Mouse (Mus musculus) macrophage (primary cell): ENCODE results near the gene Nolc1. TPM values are rescaled to one million over a fixed set of nuclear protein-coding genes. Genes with fewer than 3 reads are reported as not detected.

Experiments
- H3K27ac ChIP-seq: fragments of 350-480 bp; formaldehyde crosslinking; 2 replicates; pipeline ENCODE4 v1.9.0; 2021
- H3K36me3 ChIP-seq: fragments of 350-480 bp; formaldehyde crosslinking; 2 replicates; pipeline ENCODE4 v1.9.0; 2021; ENCODE audit errors: inconsistent target
- H3K4me3 ChIP-seq: fragments of 350-480 bp; formaldehyde crosslinking; 2 replicates; pipeline ENCODE4 v1.9.0; 2021; ENCODE audit errors: inconsistent target
- H3K79me2 ChIP-seq: fragments of 350-480 bp; formaldehyde crosslinking; 2 replicates; pipeline ENCODE4 v1.9.0; 2021; ENCODE audit errors: inconsistent target
- WGBS: methylation state at CpG from one replicate; pipeline ENCODE4 v1.1.7; 2026; ENCODE audit warnings: inconsistent platforms; ENCODE audit not compliant: missing documents; 5-methylcytosine and 5-hydroxymethylcytosine counted together
- polyA plus RNA-seq: library from polyadenylated mRNA; stranded (reverse); fragments of 250-400 nt; gene quantifications from 3 replicates; pipeline ENCODE4 v1.2.4, GENCODE M21; 2018; ENCODE audit warnings: inconsistent platforms

Gene Nolc1
- polyA plus RNA-seq, 1 experiment from 2014 or later: 43.9 TPM

DNA sequence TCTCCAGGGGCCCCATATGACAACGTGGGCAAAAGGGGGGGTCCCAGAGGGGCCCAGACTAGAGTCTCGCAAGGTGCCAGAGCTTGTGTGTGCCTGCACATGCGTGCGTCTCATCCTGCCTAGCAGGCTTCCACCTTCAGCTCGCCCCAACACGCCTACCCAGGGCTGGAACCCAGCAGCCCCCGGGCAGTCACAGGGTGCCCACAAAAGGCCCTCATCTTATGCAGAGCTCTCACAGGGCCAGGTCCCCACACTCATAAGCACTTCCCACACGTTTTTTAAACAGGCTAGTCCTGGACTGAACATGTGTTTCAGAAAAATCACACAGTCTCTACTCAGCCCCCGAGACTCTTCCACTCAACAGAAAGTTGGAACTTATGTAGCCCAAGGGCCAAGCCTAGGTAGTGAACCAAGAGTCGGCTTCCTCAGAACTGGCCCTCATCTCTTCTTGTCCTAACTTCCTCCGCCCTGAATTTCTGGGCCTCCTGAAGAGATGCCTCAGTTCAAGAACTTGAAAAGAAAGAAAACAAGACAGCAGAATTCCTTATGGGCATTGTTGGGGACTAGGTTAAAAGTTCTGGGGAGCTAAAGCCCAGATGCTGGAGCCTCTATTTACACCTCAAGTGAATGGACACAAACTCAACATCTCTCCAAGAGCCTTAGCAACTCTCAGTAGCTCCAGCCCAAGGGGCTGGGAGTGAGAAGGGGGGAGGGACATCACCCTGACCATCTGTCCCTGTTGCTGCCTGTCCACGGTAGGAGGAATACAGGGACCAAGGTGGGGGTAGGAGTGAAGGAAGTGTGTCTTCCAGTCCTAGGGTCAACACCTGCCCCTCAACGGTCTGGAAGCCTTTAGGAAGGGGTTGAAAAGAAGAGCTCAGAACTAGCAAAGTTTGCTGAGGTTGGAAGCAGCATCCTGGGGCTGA is 37.5 kb upstream of the Nolc1 start:
- Histone ChIP-seq H3K79me2 (peaks cover 71% of the 10 kb centered on the region), H3K27ac (0 out of 2 replicates have a peak overlapping the region, but pooled peaks have one; percentile 21), H3K4me3 (peak overlapping the region; percentile 43), H3K36me3 (peaks cover 29% of the 10 kb centered on the region)
- 18% methylated on average over 12 of the region's 13 CpGs for WGBS

DNA sequence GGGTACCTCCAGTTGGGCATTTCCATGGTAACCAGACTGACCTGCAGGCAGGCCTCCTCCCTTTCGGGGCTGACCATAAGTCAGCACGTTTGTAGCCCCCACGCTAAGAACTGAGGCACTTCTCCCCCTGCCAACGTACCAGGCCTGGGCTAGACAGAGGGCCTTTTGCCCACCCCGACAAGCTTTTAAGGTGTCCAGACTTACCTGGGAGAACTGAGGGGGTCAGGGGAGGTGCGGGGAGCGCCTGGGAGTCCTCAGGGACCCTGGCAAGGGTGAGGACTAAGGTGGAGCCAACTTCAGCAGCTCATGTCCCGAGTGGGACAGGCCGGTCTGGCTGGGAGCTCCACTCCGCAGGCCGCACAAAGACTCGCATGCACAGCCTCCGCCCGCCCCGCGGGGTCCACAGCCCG is 36.8 kb upstream of the Nolc1 start:
- WGBS: 2% methylated on average over 16 of the region's 17 CpGs
- Histone ChIP-seq H3K79me2 (peaks cover 78% of the 10 kb centered on the region), H3K36me3 (peaks cover 22% of the 10 kb centered on the region; the same call in 1 of the 2 replicates), H3K27ac (0 out of 2 replicates have a peak overlapping the region, but pooled peaks have one; percentile 21), H3K4me3 (peak overlapping the region; percentile 43)

DNA sequence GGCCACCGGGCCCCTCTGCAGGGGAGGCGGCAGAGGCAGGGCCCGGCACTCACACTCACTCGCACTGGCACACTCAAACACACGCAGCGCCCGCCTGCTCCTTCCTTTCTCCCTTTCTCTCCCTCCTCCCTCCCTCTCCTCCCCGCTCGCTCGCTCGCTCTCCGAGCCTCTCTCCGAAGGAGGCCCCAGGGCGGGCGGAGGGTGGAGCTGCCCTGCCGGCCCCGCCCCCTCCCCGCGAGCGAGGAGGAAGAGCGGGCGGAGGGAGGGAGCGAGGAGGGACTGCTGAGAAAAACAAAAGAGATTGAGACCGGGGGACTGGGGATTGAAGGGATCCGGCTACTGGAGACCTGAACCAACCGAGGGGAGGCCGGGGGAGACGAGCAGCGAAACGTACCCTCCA is 36.2 kb upstream of the Nolc1 start:
- Histone ChIP-seq H3K36me3 (peaks cover 16% of the 10 kb centered on the region; the same call in 1 of the 2 replicates), H3K79me2 (peaks cover 84% of the 10 kb centered on the region), H3K4me3 (peak overlapping the region; percentile 34), H3K27ac (peak overlapping the region; percentile 77)
- 0% methylated on average over 10 of the region's 30 CpGs for WGBS

DNA sequence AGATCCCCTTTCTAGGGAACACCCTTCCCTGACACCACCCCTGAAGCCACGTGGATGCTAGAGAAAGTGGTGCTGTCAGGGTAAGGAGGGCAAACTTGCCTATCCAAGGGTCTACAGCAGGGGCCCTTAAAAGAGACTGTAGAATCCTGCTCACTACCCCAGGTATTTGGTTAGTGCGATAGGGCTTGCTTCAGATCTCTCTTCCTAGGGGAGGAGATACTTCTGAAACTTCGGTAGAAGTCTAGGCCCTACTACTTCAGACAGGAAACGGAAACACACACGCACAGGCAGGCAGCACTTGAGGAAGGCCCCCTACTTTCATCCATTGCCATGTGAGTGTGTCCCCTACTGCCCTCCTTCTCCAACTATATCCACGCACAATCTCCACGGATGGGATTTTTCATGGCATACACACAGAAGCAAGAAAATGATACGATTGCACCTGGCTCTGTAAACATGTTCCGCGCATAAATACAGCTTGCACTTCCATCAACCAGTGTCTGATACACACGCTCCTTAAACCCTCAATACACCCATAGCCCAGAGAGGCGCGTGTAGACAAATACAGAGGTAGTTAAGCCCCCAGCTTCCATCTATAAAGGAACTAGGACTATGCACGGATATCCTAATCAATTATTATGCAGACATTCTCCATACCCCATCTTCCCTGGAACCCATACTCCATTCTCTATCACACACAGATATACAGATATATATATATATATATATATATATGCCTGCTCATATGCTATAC is 35.3 kb upstream of the Nolc1 start:
- peak overlapping the region; percentile 77 for H3K27ac ChIP-seq
- peak overlapping the region; percentile 34 for H3K4me3 ChIP-seq
- peaks cover 87% of the 10 kb centered on the region for H3K79me2 ChIP-seq
- peaks cover 8% of the 10 kb centered on the region; the same call in 1 of the 2 replicates for H3K36me3 ChIP-seq
- 22% methylated on average over 14 of the region's 14 CpGs for WGBS

DNA sequence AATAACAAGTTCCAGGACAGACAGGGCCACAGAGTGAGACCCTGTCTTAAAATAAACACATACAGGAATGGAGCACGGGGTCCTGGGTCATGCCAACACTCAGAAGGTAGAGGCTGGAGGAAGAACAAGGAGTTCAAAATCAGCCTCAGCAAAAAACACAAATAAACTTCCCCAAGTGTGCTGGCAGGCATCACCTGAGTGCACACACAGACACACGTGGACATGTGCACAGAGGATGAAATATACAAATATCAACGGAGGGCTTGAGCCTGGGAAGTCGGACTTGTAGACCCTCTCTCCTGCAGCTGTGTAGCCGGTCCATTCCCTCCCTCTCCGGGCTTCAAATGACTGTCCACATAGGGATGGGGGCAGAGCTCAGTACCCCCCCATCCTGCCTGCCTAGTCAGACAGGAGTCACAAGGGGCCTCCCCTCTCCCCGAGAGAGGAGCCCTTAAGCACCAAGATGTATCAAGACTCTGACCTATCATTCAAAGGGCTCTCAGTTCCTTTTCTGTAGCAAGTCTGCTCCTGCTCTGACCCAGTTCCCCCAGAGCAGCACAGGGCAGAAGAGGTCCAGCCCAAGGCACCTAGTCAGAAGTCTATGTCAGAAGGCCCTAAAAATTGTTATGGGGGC is 34.2 kb upstream of the Nolc1 start:
- Histone ChIP-seq H3K27ac (peak overlapping the region; percentile 60), H3K36me3 (no peaks in the 10 kb centered on the region), H3K4me3 (no peak overlapping the region), H3K79me2 (peaks cover 78% of the 10 kb centered on the region)
- 22% methylated on average over 7 of the region's 7 CpGs for whole genome bisulfite sequencing

DNA sequence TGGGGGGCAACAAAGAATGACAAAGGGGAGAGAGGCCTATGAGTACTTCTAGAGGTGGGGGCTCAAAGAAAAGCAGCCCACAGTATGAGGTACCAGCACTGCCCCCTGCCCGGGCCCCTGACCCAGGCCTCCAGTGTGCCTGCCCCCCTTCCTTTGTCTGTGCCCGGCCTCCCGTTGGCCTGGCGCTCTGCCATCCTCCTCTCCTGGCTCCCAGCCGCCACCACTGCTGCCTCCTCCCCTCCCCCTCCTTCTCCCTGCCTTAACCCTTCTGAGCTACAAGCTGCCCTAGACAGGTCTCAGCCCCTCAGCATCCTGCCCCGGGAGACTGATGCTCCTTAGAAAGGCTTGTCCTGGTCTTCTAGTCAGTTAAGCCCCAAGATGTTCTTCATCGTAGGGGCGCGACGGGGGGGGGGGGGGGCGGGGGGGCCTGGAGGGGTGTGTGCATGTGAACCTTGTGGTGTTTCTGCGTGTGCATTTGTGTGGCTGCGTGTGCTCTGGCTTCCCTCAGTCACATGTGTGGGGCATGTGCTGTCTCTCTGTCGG is 33.7 kb upstream of the Nolc1 start:
- Histone ChIP-seq H3K36me3 (no peaks in the 10 kb centered on the region), H3K4me3 (no peak overlapping the region), H3K79me2 (peaks cover 72% of the 10 kb centered on the region), H3K27ac (peak overlapping the region; percentile 60)
- WGBS: 5% methylated on average over 9 of the region's 14 CpGs

DNA sequence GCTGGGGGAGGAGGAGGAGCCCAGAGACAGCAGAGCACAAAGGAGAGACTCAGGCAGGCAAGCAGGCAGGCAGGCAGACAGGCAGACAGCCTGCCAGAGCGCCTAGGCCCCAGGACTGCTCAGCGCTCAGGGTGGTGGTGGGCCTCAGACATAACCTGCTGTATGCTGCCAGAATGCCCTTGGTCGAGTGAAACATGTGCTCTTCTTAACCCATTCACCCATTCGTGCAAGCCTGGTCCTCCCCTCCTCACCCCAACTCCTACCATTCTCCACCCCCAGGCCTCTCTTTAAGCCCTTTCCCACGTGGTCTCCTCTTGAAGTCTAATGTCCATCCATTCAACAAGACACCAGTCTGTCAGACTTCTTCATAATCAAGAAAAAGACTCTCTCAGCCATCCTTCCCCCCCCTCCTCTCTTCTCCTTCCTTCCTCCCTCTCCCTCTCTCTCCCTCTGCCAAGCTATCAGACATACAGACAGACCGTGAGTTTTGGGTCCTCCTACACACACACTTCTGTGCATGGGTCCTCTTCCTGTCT is 33.1 kb upstream of the Nolc1 start:
- 18% methylated on average over 6 of the region's 6 CpGs for WGBS
- Histone ChIP-seq H3K4me3 (no peak overlapping the region; the same call in 1 of the 2 replicates), H3K27ac (peak overlapping the region; percentile 60), H3K36me3 (no peaks in the 10 kb centered on the region), H3K79me2 (peaks cover 66% of the 10 kb centered on the region)

DNA sequence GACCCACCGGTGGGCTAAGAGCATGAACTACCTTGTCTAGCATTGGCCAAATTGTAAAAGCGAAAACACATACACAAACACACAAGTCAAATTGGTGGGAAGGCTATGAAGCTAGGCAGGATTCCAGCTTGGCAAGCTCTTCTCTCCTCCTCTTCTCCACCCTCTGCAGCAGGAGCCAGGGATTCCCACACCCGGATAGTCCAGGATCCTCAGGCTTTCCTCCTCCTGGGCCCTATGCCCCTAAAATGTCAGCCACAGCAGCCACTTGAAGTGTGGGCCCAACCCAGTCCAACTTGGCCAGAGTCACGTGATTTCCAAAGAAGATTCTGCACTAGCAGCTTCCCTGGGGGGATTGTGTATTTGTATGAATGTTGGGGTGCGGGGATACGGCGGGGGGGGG is 32.3 kb upstream of the Nolc1 start:
- peaks cover 58% of the 10 kb centered on the region for H3K79me2 ChIP-seq
- WGBS: 85% methylated on average over 4 of the region's 7 CpGs
- no peaks in the 10 kb centered on the region for H3K36me3 ChIP-seq
- H3K27ac ChIP-seq: peak overlapping the region; percentile 60
- peak overlapping the region; percentile 64; the same call in 1 of the 2 replicates for H3K4me3 ChIP-seq

DNA sequence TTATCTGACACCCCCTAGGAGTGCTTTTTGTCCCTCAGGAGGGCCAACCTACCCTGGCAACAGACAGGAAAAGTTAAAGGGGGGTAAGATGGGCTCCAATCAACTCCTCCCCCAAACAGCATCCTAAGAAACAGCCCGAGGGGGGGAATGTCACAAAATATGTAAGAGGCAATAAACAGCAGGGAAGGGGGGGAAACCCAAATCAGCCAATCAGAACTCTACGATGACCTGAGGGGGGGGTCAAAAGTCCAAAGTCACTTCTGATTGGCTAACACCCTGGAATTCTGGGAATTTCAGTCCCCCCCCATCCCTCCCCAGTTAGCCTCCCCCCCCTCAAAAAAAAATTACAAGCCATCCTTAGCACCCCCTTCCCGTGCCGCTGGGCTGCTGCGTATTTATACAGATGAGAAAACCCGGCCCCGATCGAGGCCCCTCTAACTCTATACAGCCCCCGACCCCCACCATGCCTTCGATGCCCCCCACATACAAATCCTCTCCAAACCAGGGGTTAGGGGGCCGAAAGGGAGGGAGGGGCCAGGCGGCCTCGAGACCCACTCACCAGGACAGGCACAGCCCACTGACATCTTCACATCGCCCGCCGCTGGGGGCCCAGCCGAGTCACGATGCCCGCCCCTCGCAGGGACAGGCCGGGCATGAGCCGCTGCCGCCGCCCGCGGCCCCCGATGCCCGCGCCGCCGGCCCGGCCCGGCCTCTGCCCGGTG is 31.2 kb upstream of the Nolc1 start, which contains the start of gene Pprc1:
TSS of gene Pprc1 (plus strand) at position 616 of the 722 bp plus-strand sequence.
- 2% methylated on average over 30 of the region's 34 CpGs for WGBS
- H3K79me2 ChIP-seq: peaks cover 51% of the 10 kb centered on the region
- H3K4me3 ChIP-seq: peak within 1 kb of the TSS; percentile 64
- no peaks in the 10 kb centered on the region for H3K36me3 ChIP-seq
- peak within 1 kb of the TSS; percentile 60 for H3K27ac ChIP-seq

DNA sequence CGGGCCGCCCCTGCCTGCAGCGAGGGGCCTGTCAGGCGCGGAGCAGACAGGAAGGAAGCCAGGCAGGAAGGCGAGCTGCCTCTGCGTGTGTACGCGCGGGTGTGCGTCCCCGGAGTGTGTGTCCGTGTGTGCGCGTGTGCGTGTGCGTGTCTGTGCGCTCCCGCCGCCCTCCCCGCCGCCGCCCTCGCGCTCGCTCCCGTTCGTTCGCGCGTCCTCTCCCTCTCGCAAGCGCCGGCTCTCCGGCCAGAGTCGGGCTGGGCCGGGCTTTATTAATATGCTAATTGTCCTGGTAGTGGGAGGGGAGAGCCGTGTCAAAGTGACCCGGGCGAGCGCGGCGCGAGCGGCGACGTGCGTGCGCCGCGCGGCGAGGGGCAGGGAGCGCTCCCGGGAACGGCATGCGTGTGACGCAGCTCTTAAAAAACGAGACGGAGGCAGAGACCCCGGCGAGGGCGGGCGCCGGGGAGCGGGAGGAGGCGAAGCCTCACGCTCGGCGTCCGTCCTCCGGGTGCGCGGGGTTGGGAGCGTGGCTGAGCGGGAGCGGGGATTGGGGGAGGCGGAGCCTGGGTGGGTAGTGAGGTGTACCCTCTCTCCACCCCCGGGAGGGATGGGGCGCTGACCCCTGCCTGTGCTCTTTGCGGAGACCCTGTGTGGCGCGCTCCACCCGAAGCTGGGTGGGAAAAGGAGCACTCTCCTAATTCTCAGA is 30.5 kb upstream of the Nolc1 start, which contains the start of gene Ldb1:
TSS of gene Ldb1 (minus strand) at position 222 of the 703 bp plus-strand sequence.
- Histone ChIP-seq H3K27ac (peak within 1 kb of the TSS; percentile 60), H3K36me3 (no peaks in the 10 kb centered on the region), H3K79me2 (peaks cover 46% of the 10 kb centered on the region), H3K4me3 (peak within 1 kb of the TSS; percentile 64)
- 0% methylated on average over 59 of the region's 84 CpGs for WGBS

DNA sequence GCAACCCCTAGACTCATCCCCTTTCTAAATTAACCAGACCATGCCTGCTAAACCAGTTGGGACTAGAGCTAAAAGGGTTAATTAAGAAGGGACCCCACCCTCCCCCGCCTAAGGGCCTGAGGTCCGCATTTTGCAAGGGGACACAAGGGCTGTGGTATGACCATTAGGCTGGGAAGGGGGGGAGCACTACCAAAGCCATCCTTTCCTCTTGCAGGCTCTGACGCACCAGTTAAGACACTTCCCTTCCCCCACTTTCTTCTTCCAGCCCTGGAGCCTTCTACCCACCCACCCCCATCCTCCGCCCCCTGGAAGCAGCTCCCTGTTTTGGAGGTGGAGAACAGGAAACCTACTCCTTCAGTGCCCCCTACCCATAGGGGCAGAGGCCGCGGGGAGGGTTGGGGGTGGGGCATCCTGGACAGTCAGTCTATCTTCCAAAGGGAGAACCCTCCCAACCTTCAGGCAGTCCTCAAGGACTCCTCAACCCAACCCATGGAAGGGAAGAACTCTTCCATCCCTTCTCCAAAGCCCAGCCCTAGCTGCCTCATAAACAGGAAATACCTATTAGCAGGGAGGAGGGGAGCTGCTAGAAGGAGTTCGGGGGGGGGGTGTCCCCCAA is 29.9 kb upstream of the Nolc1 start:
- peak overlapping the region; percentile 53 for H3K4me3 ChIP-seq
- no peaks in the 10 kb centered on the region for H3K36me3 ChIP-seq
- peak overlapping the region; percentile 56 for H3K27ac ChIP-seq
- peaks cover 39% of the 10 kb centered on the region for H3K79me2 ChIP-seq
- 2% methylated on average over 7 of the region's 7 CpGs for WGBS

DNA sequence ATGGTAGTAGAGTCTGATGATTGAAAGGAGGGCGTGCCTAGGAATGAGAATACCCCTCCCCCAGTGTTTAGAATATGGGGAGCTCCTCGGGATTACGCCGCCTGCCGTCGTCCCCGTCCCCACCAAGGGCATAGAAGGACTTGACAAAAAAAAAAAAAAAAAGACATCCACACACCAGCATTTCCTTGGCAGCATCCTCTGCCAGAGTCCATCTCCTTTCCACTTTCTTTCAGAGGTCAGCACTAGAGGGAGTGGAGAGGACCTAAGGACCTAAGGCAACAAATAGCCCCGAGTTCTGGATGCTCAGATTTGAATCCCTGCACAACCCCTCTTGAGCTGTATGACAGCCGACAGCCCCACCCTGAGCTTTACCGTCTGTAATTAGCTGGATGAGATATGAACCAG is 29.0 kb upstream of the Nolc1 start:
- Histone ChIP-seq H3K27ac (no peak overlapping the region), H3K36me3 (no peaks in the 10 kb centered on the region), H3K4me3 (no peak overlapping the region), H3K79me2 (peaks cover 31% of the 10 kb centered on the region)
- 42% methylated on average over 10 of the region's 10 CpGs for WGBS
